Mouse (Mus musculus): ENCODE results near the gene Cdkal1. TPM values are rescaled to one million over a fixed set of nuclear protein-coding genes. Genes with fewer than 3 reads are reported as not detected.

Cdkal1 gene
- total RNA-seq, 1 experiment, result 20.8 TPM

DNA sequence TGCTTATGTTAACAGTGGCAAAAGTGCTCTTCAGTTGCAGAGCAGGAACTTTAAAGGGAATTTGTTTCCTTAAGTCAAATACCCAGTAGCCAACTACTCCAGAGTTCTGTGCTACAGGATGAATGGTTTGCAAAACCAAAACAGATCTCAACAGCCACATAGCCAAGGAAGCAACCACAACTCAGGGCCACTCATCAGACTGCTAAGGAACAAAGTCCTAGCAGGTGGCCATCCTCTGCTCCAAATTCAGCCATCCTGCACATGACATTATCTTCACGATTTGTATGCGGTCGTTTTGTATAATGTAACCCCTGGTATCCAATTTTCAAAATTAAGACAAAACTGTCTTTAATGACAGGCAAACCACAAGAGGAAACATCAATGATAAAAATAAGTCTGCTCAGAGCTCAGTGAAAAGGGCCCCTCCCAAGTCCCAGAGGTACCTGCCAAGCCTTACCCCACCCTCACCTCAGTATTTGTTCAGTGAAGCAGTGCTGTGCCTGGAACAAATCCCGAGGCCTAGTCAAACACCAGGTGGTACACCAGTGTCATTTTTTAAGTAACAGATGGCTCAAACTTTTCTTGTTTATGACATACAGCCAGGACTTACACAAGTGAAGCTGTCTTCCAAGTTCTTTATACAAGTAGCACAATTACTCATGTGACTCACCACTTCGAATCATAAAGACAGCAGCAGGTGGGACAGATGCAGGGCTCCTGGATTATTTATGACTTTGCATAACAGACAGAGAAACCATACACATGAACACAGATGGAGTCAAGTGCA lies 117.6 kb downstream of the Cdkal1 start:
- DNase-seq (ENCODE audit: low read depth, low spot score), result no peak
- no peak overlapping the region for H3K4me3 ChIP-seq (ENCODE audit: insufficient read depth in 1 of 2, low read depth in 1 of 2, low read length in 2 of 2, poor library complexity in 1 of 2, severe bottlenecking in 1 of 2)
- H3K27ac ChIP-seq (ENCODE audit: insufficient read depth, low read depth, low read length, poor library complexity, severe bottlenecking), result no peak overlapping the region
- TF ChIP-seq HCFC1 (IDR thresholded peaks at IDR 0.05; ENCODE audit: borderline replicate concordance, insufficient read depth, low read length) (no peak), MAFK (IDR thresholded peaks at IDR 0.05; ENCODE audit: insufficient read depth, low read depth, low read length) (no peak), ZC3H11A (IDR thresholded peaks at IDR 0.05; ENCODE audit: borderline replicate concordance, low read depth, low read length) (no peak), ZNF384 (IDR thresholded peaks at IDR 0.05; ENCODE audit: low read depth, low read length) (no peak), CHD2 (IDR thresholded peaks at IDR 0.05; ENCODE audit: low read depth, low read length) (no peak)
- H3K36me3 ChIP-seq (ENCODE audit: control insufficient read depth, insufficient read depth, low read length, poor library complexity, severe bottlenecking), result no peaks in the 10 kb centered on the region
- in situ Hi-C loops (cut with MboI; ENCODE audit: low sequenced_read_pairs in 2 of 2, unreplicated experiment in 2 of 2), result no loop called here
- no peaks in the 10 kb centered on the region for H3K9me3 ChIP-seq (ENCODE audit: control insufficient read depth, insufficient read depth, low read depth, low read length)
- H3K4me1 ChIP-seq (ENCODE audit: control insufficient read depth in 2 of 2, insufficient read depth in 2 of 2, low read length in 2 of 2, poor library complexity in 1 of 2), result peaks cover 0 to 2% of the 10 kb centered on the region in 2 experiments; a peak in 1 of 4 replicates
- H3K9ac ChIP-seq (ENCODE audit: insufficient read depth, low read depth, low read length, poor library complexity, severe bottlenecking), result no peak overlapping the region

DNA sequence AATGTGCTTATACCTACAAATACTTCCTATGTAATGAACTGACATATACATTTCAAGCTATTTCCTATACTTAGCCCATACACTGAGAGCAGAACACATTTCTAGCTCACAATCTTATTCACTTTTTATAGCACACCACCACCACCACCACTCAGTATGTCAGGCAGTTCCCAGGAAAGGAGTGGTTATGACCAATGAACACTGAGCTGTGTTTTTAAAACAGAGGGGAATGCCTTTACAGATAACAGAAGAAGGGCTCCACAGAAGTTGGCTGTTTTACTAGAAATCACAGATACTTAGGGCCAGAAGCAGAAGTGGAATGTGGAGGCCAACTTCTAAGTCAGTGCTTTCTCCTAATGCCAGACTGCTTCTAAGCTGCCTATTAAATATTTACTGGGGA lies 121.0 kb downstream of the Cdkal1 start:
- Histone ChIP-seq H3K4me1 (ENCODE audit: control insufficient read depth in 2 of 2, insufficient read depth in 2 of 2, low read length in 2 of 2, poor library complexity in 1 of 2) (peaks cover 0 to 2% of the 10 kb centered on the region in 2 experiments; a peak in 1 of 4 replicates), H3K36me3 (ENCODE audit: control insufficient read depth, insufficient read depth, low read length, poor library complexity, severe bottlenecking) (no peaks in the 10 kb centered on the region), H3K9me3 (ENCODE audit: control insufficient read depth, insufficient read depth, low read depth, low read length) (no peaks in the 10 kb centered on the region), H3K9ac (ENCODE audit: insufficient read depth, low read depth, low read length, poor library complexity, severe bottlenecking) (no peak overlapping the region), H3K4me3 (ENCODE audit: insufficient read depth in 1 of 2, low read depth in 1 of 2, low read length in 2 of 2, poor library complexity in 1 of 2, severe bottlenecking in 1 of 2) (no peak overlapping the region), H3K27ac (ENCODE audit: insufficient read depth, low read depth, low read length, poor library complexity, severe bottlenecking) (no peak overlapping the region)
- in situ Hi-C loops (cut with MboI; ENCODE audit: low sequenced_read_pairs in 2 of 2, unreplicated experiment in 2 of 2), result no loop called here
- no peak for TF ChIP-seq ZNF384 (IDR thresholded peaks at IDR 0.05; ENCODE audit: low read depth, low read length)
- no peak for TF ChIP-seq MAFK (IDR thresholded peaks at IDR 0.05; ENCODE audit: insufficient read depth, low read depth, low read length)
- no peak for TF ChIP-seq HCFC1 (IDR thresholded peaks at IDR 0.05; ENCODE audit: borderline replicate concordance, insufficient read depth, low read length)
- no peak for TF ChIP-seq CHD2 (IDR thresholded peaks at IDR 0.05; ENCODE audit: low read depth, low read length)
- no peak for TF ChIP-seq ZC3H11A (IDR thresholded peaks at IDR 0.05; ENCODE audit: borderline replicate concordance, low read depth, low read length)
- DNase-seq (ENCODE audit: low read depth, low spot score), result no peak

DNA sequence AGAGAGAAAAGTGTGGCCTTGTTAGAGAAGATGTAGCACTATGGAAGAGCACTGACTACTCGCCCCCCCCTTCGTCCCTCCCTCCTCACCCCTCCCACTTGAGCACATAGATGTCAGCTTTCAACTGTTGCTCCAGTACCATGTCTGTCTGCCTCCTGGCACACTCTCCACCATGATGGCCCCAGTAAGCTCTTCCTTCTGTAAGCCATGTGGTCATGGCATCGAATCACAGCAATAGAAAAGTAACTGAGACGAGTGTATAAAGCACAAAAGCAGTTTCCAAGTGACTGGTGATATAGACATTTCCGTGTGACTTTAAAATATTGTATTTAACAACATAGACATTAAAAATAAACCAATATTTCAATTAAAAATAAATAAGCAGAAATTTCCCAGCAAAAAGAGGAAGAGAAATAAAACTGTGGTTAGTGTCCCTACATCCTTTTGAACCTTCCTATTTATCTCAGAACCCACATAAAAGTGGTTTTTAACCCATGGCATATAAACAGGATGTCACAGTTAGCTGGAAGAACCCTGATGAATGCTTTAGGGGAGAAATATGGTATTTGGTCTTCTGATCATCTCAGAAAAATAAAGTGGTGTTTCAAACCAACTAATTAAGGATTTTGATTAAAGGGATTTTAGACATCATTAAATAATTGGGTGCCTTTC lies 129.2 kb downstream of the Cdkal1 start:
- Histone ChIP-seq H3K27ac (ENCODE audit: insufficient read depth, low read depth, low read length, poor library complexity, severe bottlenecking) (no peak overlapping the region), H3K4me3 (ENCODE audit: insufficient read depth in 1 of 2, low read depth in 1 of 2, low read length in 2 of 2, poor library complexity in 1 of 2, severe bottlenecking in 1 of 2) (no peak overlapping the region), H3K4me1 (ENCODE audit: control insufficient read depth in 2 of 2, insufficient read depth in 2 of 2, low read length in 2 of 2, poor library complexity in 1 of 2) (no peaks in the 10 kb centered on the region), H3K9me3 (ENCODE audit: control insufficient read depth, insufficient read depth, low read depth, low read length) (no peaks in the 10 kb centered on the region), H3K9ac (ENCODE audit: insufficient read depth, low read depth, low read length, poor library complexity, severe bottlenecking) (no peak overlapping the region), H3K36me3 (ENCODE audit: control insufficient read depth, insufficient read depth, low read length, poor library complexity, severe bottlenecking) (no peaks in the 10 kb centered on the region)
- no peak for DNase-seq (ENCODE audit: low read depth, low spot score)
- in situ Hi-C loops (cut with MboI; ENCODE audit: low sequenced_read_pairs in 2 of 2, unreplicated experiment in 2 of 2), result no loop called here
- TF ChIP-seq HCFC1 (IDR thresholded peaks at IDR 0.05; ENCODE audit: borderline replicate concordance, insufficient read depth, low read length) (no peak), MAFK (IDR thresholded peaks at IDR 0.05; ENCODE audit: insufficient read depth, low read depth, low read length) (no peak), ZNF384 (IDR thresholded peaks at IDR 0.05; ENCODE audit: low read depth, low read length) (no peak), CHD2 (IDR thresholded peaks at IDR 0.05; ENCODE audit: low read depth, low read length) (no peak), ZC3H11A (IDR thresholded peaks at IDR 0.05; ENCODE audit: borderline replicate concordance, low read depth, low read length) (no peak)

DNA sequence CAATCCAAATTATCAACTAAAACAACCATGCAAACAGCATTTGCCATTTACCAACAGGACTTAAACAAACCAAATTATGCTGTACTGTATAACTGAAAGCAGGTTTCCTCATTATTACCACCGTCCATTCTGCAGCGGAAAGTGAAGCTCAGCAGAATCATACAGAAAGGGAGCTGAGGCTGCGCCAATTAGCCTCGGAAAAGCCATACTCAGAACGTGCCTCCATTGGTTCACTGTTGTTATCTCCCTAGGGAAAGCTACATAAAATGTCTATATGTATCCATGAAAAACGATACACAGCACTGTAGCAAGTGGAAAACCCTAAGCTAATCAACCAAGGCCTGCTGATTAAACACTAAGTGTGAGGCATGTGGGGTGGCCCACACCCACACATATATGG lies 130.6 kb downstream of the Cdkal1 start:
- no peaks in the 10 kb centered on the region for H3K4me1 ChIP-seq (ENCODE audit: control insufficient read depth in 2 of 2, insufficient read depth in 2 of 2, low read length in 2 of 2, poor library complexity in 1 of 2)
- no peaks in the 10 kb centered on the region for H3K9me3 ChIP-seq (ENCODE audit: control insufficient read depth, insufficient read depth, low read depth, low read length)
- no peak overlapping the region for H3K4me3 ChIP-seq (ENCODE audit: insufficient read depth in 1 of 2, low read depth in 1 of 2, low read length in 2 of 2, poor library complexity in 1 of 2, severe bottlenecking in 1 of 2)
- no peak overlapping the region for H3K9ac ChIP-seq (ENCODE audit: insufficient read depth, low read depth, low read length, poor library complexity, severe bottlenecking)
- no peak for DNase-seq (ENCODE audit: low read depth, low spot score)
- no peak overlapping the region for H3K27ac ChIP-seq (ENCODE audit: insufficient read depth, low read depth, low read length, poor library complexity, severe bottlenecking)
- TF ChIP-seq ZNF384 (IDR thresholded peaks at IDR 0.05; ENCODE audit: low read depth, low read length) (no peak), MAFK (IDR thresholded peaks at IDR 0.05; ENCODE audit: insufficient read depth, low read depth, low read length) (no peak), CHD2 (IDR thresholded peaks at IDR 0.05; ENCODE audit: low read depth, low read length) (no peak), ZC3H11A (IDR thresholded peaks at IDR 0.05; ENCODE audit: borderline replicate concordance, low read depth, low read length) (no peak), HCFC1 (IDR thresholded peaks at IDR 0.05; ENCODE audit: borderline replicate concordance, insufficient read depth, low read length) (no peak)
- in situ Hi-C loops (cut with MboI; ENCODE audit: low sequenced_read_pairs in 2 of 2, unreplicated experiment in 2 of 2), result no loop called here
- H3K36me3 ChIP-seq (ENCODE audit: control insufficient read depth, insufficient read depth, low read length, poor library complexity, severe bottlenecking), result no peaks in the 10 kb centered on the region

All from ES-E14 (cell line).